Mouse (Mus musculus) heart, postnatal 4 days (tissue): ENCODE measurements around the gene Gm16434. TPM values are rescaled to one million over a fixed set of nuclear protein-coding genes. Genes with fewer than 3 reads are reported as not detected.
"Not testable (repeated sequence)": the region's sequence is repeated elsewhere in the genome, so short reads cannot be mapped to it uniquely, and the experiment has no call there.

ENCODE experiments used
- DNase-seq: peaks from one replicate; pipeline ENCODE4 v3.0.0; 2021
- total RNA-seq, 2 experiments: library from RNA; stranded (reverse); gene quantifications; 2 replicates each; pipeline ENCODE4 v1.2.3; 2021

Gene Gm16434
- total RNA-seq = not detected

GRCm38 (mm10) chr14:7194440-7194839 is at the start of gene Gm16434:
Gene Gm16434 (minus strand): TSS chr14:7194540.
- not testable (repeated sequence) for DNase-seq

- DNase-seq = peak; percentile 7
Observed at GRCm38 (mm10) chr14:7243498-7243897, 49.2 kb upstream of the Gm16434 start.

GRCm38 (mm10) chr14:7200070-7200469 is 5.7 kb upstream of the Gm16434 start:
- DNase-seq = peak; percentile 39

GRCm38 (mm10) chr14:7174483-7174971 is 19.8 kb downstream of the Gm16434 start, which contains the start of gene Gm3512:
Gene Gm3512 (minus strand): TSS chr14:7174533.
- peak; percentile 4 for DNase-seq

Other genes with a start within 250 kb of the Gm16434 start
- gene Gm6356, start 220.7 kb downstream of the Gm16434 start, total RNA-seq = not detected
- under 1 TPM; 0.17 to 0.63 TPM for gene Gm10406, start 167.1 kb downstream of the Gm16434 start, total RNA-seq
- not detected for gene Gm3685, start 149.6 kb downstream of the Gm16434 start, total RNA-seq
- 1 to 10 TPM in 1 of 2 experiments, under 1 TPM in 1; 0.23 to 1.5 TPM for gene Gm3696, start 93.9 kb downstream of the Gm16434 start, total RNA-seq
- not detected for gene Gm6676, start 69.1 kb downstream of the Gm16434 start, total RNA-seq
- gene Gm3512, start 20.0 kb downstream of the Gm16434 start, total RNA-seq = under 1 TPM; 0.34 to 0.43 TPM
- gene Gm3727, start 70.2 kb upstream of the Gm16434 start, total RNA-seq = not detected
- under 1 TPM; 0.52 to 0.54 TPM for gene Gm3739, start 120.5 kb upstream of the Gm16434 start, total RNA-seq
- not detected for gene Gm5797, start 137.9 kb upstream of the Gm16434 start, total RNA-seq
- gene Gm8374, start 170.6 kb upstream of the Gm16434 start, total RNA-seq = not detected